Mouse (Mus musculus): ENCODE data around the gene Car14. TPM values are rescaled to one million over a fixed set of nuclear protein-coding genes. Genes with fewer than 3 reads are reported as not detected.
"Not testable (repeated sequence)": the region's sequence is repeated elsewhere in the genome, so short reads cannot be mapped to it uniquely, and the experiment has no call there.

The Car14 gene
- total and polyA plus RNA-seq, 3 experiments, result 0.15 to 0.38 TPM; not detected in 1

GRCm38 (mm10) chr3:95923429-95923828, 18.9 kb upstream of the Car14 start:
- DNase-seq (ENCODE audit: low read depth, low spot score); H3K27ac ChIP-seq (ENCODE audit: control insufficient read depth, low read depth, low read length); H3K4me3 ChIP-seq (ENCODE audit: control insufficient read depth in 1 of 2, insufficient read depth in 1 of 2, low read depth in 2 of 2, low read length in 2 of 2); H3K27me3 ChIP-seq (ENCODE audit: control insufficient read depth in 1 of 2, insufficient read depth in 2 of 2, low read length in 2 of 2); H3K9ac ChIP-seq (ENCODE audit: control insufficient read depth, low read depth, low read length, poor library complexity, severe bottlenecking); H3K79me2 ChIP-seq (ENCODE audit: control insufficient read depth, insufficient read depth, low read length, poor library complexity); H3K9me3 ChIP-seq (replicated peaks; ENCODE audit: insufficient read depth, low read length): not testable (repeated sequence)
- H3K4me1 ChIP-seq (ENCODE audit: control insufficient read depth in 1 of 2, insufficient read depth in 2 of 2, low read length in 2 of 2), result peaks cover 15% of the 10 kb centered on the region in 2 experiments
- H3K36me3 ChIP-seq (ENCODE audit: control insufficient read depth in 1 of 2, insufficient read depth in 2 of 2, low read length in 2 of 2), result peaks cover 0 to 24% of the 10 kb centered on the region in 2 experiments; a peak in 2 of 4 replicates
- TF ChIP-seq EP300 (IDR thresholded peaks at IDR 0.05; ENCODE audit: low read depth in 1 of 2, low read length in 2 of 2) (peak in 1 of 2 experiments; percentile 27; a peak in 2 of 4 replicates), TCF12 (IDR thresholded peaks at IDR 0.05; ENCODE audit: low read depth, low read length) (0 out of 2 replicates have a peak, but pooled peaks have one; percentile 32), BHLHE40 (IDR thresholded peaks at IDR 0.05; ENCODE audit: borderline replicate concordance, low read depth, low read length) (peak; percentile 62; the same call in 1 of the 2 replicates), CHD1 (IDR thresholded peaks at IDR 0.05; ENCODE audit: low read depth, low read length) (0 out of 2 replicates have a peak, but pooled peaks have one; percentile 60), SIN3A (IDR thresholded peaks at IDR 0.05; ENCODE audit: low read length) (peak; percentile 30; the same call in 1 of the 2 replicates), RCOR1 (IDR thresholded peaks at IDR 0.05; ENCODE audit: low read depth, low read length) (peak; percentile 60; the same call in 1 of the 2 replicates), GATA1 (IDR thresholded peaks at IDR 0.05; ENCODE audit: low read depth, low read length) (peak; percentile 30)

- 0 out of 2 replicates have a peak, but pooled peaks have one; percentile 19 for TF ChIP-seq GATA1 (IDR thresholded peaks at IDR 0.05; ENCODE audit: low read depth, low read length)
- Histone ChIP-seq H3K4me1 (ENCODE audit: control insufficient read depth in 1 of 2, insufficient read depth in 2 of 2, low read length in 2 of 2) (peaks cover 10 to 15% of the 10 kb centered on the region in 2 experiments), H3K36me3 (ENCODE audit: control insufficient read depth in 1 of 2, insufficient read depth in 2 of 2, low read length in 2 of 2) (peaks cover 0 to 19% of the 10 kb centered on the region in 2 experiments; a peak in 2 of 4 replicates)
- not testable (repeated sequence) for H3K79me2 ChIP-seq (ENCODE audit: control insufficient read depth, insufficient read depth, low read length, poor library complexity); DNase-seq (ENCODE audit: low read depth, low spot score); H3K27me3 ChIP-seq (ENCODE audit: control insufficient read depth in 1 of 2, insufficient read depth in 2 of 2, low read length in 2 of 2); H3K9ac ChIP-seq (ENCODE audit: control insufficient read depth, low read depth, low read length, poor library complexity, severe bottlenecking); H3K9me3 ChIP-seq (replicated peaks; ENCODE audit: insufficient read depth, low read length); H3K4me3 ChIP-seq (ENCODE audit: control insufficient read depth in 1 of 2, insufficient read depth in 1 of 2, low read depth in 2 of 2, low read length in 2 of 2); H3K27ac ChIP-seq (ENCODE audit: control insufficient read depth, low read depth, low read length)
Measured at GRCm38 (mm10) chr3:95920532-95920931, 16.0 kb upstream of the Car14 start.

- H3K4me3 ChIP-seq (ENCODE audit: control insufficient read depth in 1 of 2, insufficient read depth in 1 of 2, low read depth in 2 of 2, low read length in 2 of 2), result no peak overlapping the region
- no peaks in the 10 kb centered on the region; a peak in 1 of 4 replicates for H3K27me3 ChIP-seq (ENCODE audit: control insufficient read depth in 1 of 2, insufficient read depth in 2 of 2, low read length in 2 of 2)
- TF ChIP-seq ELF1 (IDR thresholded peaks at IDR 0.05; ENCODE audit: low read depth, low read length), result no peak
- no peak for TF ChIP-seq MYB (IDR thresholded peaks at IDR 0.05; ENCODE audit: low read depth, low read length)
- DNase-seq (ENCODE audit: low read depth, low spot score), result no peak
- H3K9ac ChIP-seq (ENCODE audit: control insufficient read depth, low read depth, low read length, poor library complexity, severe bottlenecking), result no peak overlapping the region
- H3K79me2 ChIP-seq (ENCODE audit: control insufficient read depth, insufficient read depth, low read length, poor library complexity), result no peaks in the 10 kb centered on the region
- H3K27ac ChIP-seq (ENCODE audit: control insufficient read depth, low read depth, low read length), result no peak overlapping the region
- H3K4me1 ChIP-seq (ENCODE audit: control insufficient read depth in 1 of 2, insufficient read depth in 2 of 2, low read length in 2 of 2), result peaks cover 6 to 7% of the 10 kb centered on the region in 2 experiments; a peak in 3 of 4 replicates
- H3K9me3 ChIP-seq (replicated peaks; ENCODE audit: insufficient read depth, low read length), result no peaks in the 10 kb centered on the region
- 0 out of 4 replicates have a peak, but pooled peaks cover 0 to 2% of the 10 kb centered on the region in 2 experiments for H3K36me3 ChIP-seq (ENCODE audit: control insufficient read depth in 1 of 2, insufficient read depth in 2 of 2, low read length in 2 of 2)
Measured at GRCm38 (mm10) chr3:95916760-95917159, 12.3 kb upstream of the Car14 start.

Data from MEL (cell line).